Mouse (Mus musculus) inflammation-experienced regulatory T-cells (primary cell): ENCODE measurements around the gene Fbxo9. TPM values are rescaled to one million over a fixed set of nuclear protein-coding genes. Genes with fewer than 3 reads are reported as not detected.

Source experiments
- polyA plus RNA-seq, 2 experiments: library from polyadenylated mRNA; unstranded; fragments of 100-300 nt; shearing (Covaris generic); gene quantifications; one replicate each; pipeline ENCODE4 v1.2.1; 2017

Fbxo9 gene
- 100 to 1,000 TPM in 1 of 2 experiments, 10 to 100 TPM in 1; 72.1 to 102 TPM for polyA plus RNA-seq

GRCm38 (mm10) chr9:78108796-78109239, at the start of gene Fbxo9, which contains the start of gene Ick:
Gene Fbxo9, minus strand, starts transcription at chr9:78109065.
Gene Ick, plus strand, starts transcription at chr9:78109192.

GRCm38 (mm10) chr9:78051677-78052076, 57.2 kb downstream of the Fbxo9 start, which contains the start of gene Gcm1:
Gene Gcm1, plus strand, starts transcription at chr9:78051924.

Other genes starting within 250 kb of the Fbxo9 start
- gene Elovl5, start 191.7 kb downstream of the Fbxo9 start, polyA plus RNA-seq = 100 to 1,000 TPM; 167 to 168 TPM
- under 1 TPM in 1 of 2 experiments, not detected in 1; 0.98 TPM for gene Gcm1, start 57.1 kb downstream of the Fbxo9 start, polyA plus RNA-seq
- 10 to 100 TPM in 1 of 2 experiments, 1 to 10 TPM in 1; 8.3 to 12.2 TPM for gene Ick, start 127 bp upstream of the Fbxo9 start, polyA plus RNA-seq
- 10 to 100 TPM in 1 of 2 experiments, 1 to 10 TPM in 1; 4.3 to 31.4 TPM for gene Gsta4, start 73.7 kb upstream of the Fbxo9 start, polyA plus RNA-seq
- gene Gsta1, start 121.6 kb upstream of the Fbxo9 start, polyA plus RNA-seq = under 1 TPM in 1 of 2 experiments, not detected in 1; 0.53 TPM
- gene Gm3776, start 148.1 kb upstream of the Fbxo9 start, polyA plus RNA-seq = not detected
- under 1 TPM in 1 of 2 experiments, not detected in 1; 0.81 TPM for gene Gm10639, start 180.9 kb upstream of the Fbxo9 start, polyA plus RNA-seq
- gene Omt2a, start 205.7 kb upstream of the Fbxo9 start, polyA plus RNA-seq = not detected
- not detected for gene Omt2b, start 218.5 kb upstream of the Fbxo9 start, polyA plus RNA-seq
- gene Gsta2, start 246.7 kb upstream of the Fbxo9 start, polyA plus RNA-seq = 1 to 10 TPM in 1 of 2 experiments, under 1 TPM in 1; 0.49 to 3.4 TPM